Mouse (Mus musculus): ENCODE results near the gene Ptprq. TPM values are rescaled to one million over a fixed set of nuclear protein-coding genes. Genes with fewer than 3 reads are reported as not detected.

Gene Ptprq
- polyA plus RNA-seq, 1 experiment, result 0.06 TPM

DNA sequence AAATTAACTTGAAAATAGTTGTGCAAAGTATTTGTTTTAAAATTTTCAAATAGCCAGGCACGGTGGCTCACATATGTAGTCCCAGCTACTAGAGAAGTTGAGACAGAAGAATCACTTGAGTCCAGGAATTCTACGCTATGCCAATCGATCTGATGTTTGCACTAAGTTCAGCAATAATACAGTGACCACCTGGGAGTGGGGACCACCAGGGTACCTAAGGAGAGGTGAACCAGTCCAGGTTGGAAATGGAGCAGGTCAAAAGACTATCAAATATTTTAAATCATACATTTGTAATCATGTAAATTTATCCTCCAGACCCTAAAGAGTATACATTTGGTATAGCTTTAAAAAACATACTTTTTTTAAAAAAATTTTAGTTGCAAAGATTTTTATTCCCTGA is 57.9 kb downstream of the Ptprq start:
- no peaks in the 10 kb centered on the region for H3K4me1 ChIP-seq (ENCODE audit: control insufficient read depth, insufficient read depth, low read length)
- H3K4me3 ChIP-seq (ENCODE audit: insufficient read depth, low read length), result no peak overlapping the region
- TF ChIP-seq CTCF (IDR thresholded peaks at IDR 0.05; ENCODE audit: extremely low read depth, insufficient read depth, low read length), result no peak
- no peak for TF ChIP-seq POLR2A (IDR thresholded peaks at IDR 0.05; ENCODE audit: extremely low read depth, insufficient read depth, low read length)
- no peak overlapping the region for H3K27ac ChIP-seq (ENCODE audit: insufficient read depth, low read length)

DNA sequence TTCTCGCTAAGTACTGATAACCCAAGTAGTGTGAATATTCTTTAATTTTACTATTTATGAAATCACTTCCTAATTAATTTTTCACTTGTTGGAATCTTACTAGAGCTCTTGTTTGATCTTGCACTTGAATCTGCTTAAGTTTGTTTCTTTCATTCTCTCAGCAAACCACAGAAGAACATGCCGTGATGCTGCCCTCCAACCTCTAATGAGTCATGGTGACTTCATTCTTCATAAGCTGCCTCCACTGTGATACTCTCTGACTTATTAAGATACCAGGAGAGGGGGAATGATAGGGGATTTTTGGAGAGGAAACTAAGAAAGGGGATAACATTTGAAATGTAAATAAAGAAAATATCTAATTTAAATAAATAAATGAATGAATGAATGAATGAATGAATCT is 60.7 kb downstream of the Ptprq start:
- H3K4me3 ChIP-seq (ENCODE audit: insufficient read depth, low read length), result no peak overlapping the region
- H3K4me1 ChIP-seq (ENCODE audit: control insufficient read depth, insufficient read depth, low read length), result no peaks in the 10 kb centered on the region
- TF ChIP-seq CTCF (IDR thresholded peaks at IDR 0.05; ENCODE audit: extremely low read depth, insufficient read depth, low read length) (no peak), POLR2A (IDR thresholded peaks at IDR 0.05; ENCODE audit: extremely low read depth, insufficient read depth, low read length) (no peak)
- no peak overlapping the region for H3K27ac ChIP-seq (ENCODE audit: insufficient read depth, low read length)

DNA sequence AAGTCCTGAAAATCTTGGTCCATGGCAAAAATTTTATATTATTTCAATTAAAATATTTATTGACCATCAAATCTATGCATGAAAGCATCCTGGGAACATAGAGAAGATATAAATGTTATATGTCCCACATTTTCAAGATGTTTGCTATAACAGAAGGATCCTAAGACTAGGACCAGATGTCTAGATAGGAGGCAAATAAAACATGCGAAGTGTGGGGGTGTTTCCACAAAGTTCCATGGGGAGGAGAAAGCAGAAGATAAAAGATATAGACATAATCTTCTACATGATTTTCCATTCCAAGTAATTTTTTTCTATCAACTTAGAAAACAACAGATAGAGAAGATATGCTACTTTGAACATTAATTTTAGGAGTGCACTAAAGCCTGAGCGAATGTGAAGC is 70.2 kb downstream of the Ptprq start:
- no peak overlapping the region for H3K4me3 ChIP-seq (ENCODE audit: insufficient read depth, low read length)
- no peaks in the 10 kb centered on the region for H3K4me1 ChIP-seq (ENCODE audit: control insufficient read depth, insufficient read depth, low read length)
- no peak overlapping the region for H3K27ac ChIP-seq (ENCODE audit: insufficient read depth, low read length)
- TF ChIP-seq POLR2A (IDR thresholded peaks at IDR 0.05; ENCODE audit: extremely low read depth, insufficient read depth, low read length) (no peak), CTCF (IDR thresholded peaks at IDR 0.05; ENCODE audit: extremely low read depth, insufficient read depth, low read length) (no peak)

- Histone ChIP-seq H3K4me1 (ENCODE audit: control insufficient read depth, insufficient read depth, low read length) (no peaks in the 10 kb centered on the region), H3K27ac (ENCODE audit: insufficient read depth, low read length) (no peak overlapping the region), H3K4me3 (ENCODE audit: insufficient read depth, low read length) (no peak overlapping the region)
- no peak for TF ChIP-seq POLR2A (IDR thresholded peaks at IDR 0.05; ENCODE audit: extremely low read depth, insufficient read depth, low read length)
- TF ChIP-seq CTCF (IDR thresholded peaks at IDR 0.05; ENCODE audit: extremely low read depth, insufficient read depth, low read length), result no peak
Measured at GRCm38 (mm10) chr10:107628104-107628503, 91.7 kb downstream of the Ptprq start.

GRCm38 (mm10) chr10:107626648-107627047 is 93.2 kb downstream of the Ptprq start:
- TF ChIP-seq CTCF (IDR thresholded peaks at IDR 0.05; ENCODE audit: extremely low read depth, insufficient read depth, low read length) (no peak), POLR2A (IDR thresholded peaks at IDR 0.05; ENCODE audit: extremely low read depth, insufficient read depth, low read length) (no peak)
- H3K4me1 ChIP-seq (ENCODE audit: control insufficient read depth, insufficient read depth, low read length), result no peaks in the 10 kb centered on the region
- no peak overlapping the region for H3K27ac ChIP-seq (ENCODE audit: insufficient read depth, low read length)
- no peak overlapping the region for H3K4me3 ChIP-seq (ENCODE audit: insufficient read depth, low read length)

GRCm38 (mm10) chr10:107624211-107624610 is 95.6 kb downstream of the Ptprq start:
- no peak overlapping the region for H3K4me3 ChIP-seq (ENCODE audit: insufficient read depth, low read length)
- H3K4me1 ChIP-seq (ENCODE audit: control insufficient read depth, insufficient read depth, low read length), result no peaks in the 10 kb centered on the region
- TF ChIP-seq POLR2A (IDR thresholded peaks at IDR 0.05; ENCODE audit: extremely low read depth, insufficient read depth, low read length), result no peak
- TF ChIP-seq CTCF (IDR thresholded peaks at IDR 0.05; ENCODE audit: extremely low read depth, insufficient read depth, low read length), result no peak
- no peak overlapping the region for H3K27ac ChIP-seq (ENCODE audit: insufficient read depth, low read length)

GRCm38 (mm10) chr10:107615460-107615859 is 104.4 kb downstream of the Ptprq start:
- Histone ChIP-seq H3K4me1 (ENCODE audit: control insufficient read depth, insufficient read depth, low read length) (no peaks in the 10 kb centered on the region), H3K4me3 (ENCODE audit: insufficient read depth, low read length) (no peak overlapping the region), H3K27ac (ENCODE audit: insufficient read depth, low read length) (no peak overlapping the region)
- TF ChIP-seq CTCF (IDR thresholded peaks at IDR 0.05; ENCODE audit: extremely low read depth, insufficient read depth, low read length) (no peak), POLR2A (IDR thresholded peaks at IDR 0.05; ENCODE audit: extremely low read depth, insufficient read depth, low read length) (no peak)

GRCm38 (mm10) chr10:107601371-107601770 is 118.5 kb downstream of the Ptprq start:
- no peak for TF ChIP-seq POLR2A (IDR thresholded peaks at IDR 0.05; ENCODE audit: extremely low read depth, insufficient read depth, low read length)
- no peak for TF ChIP-seq CTCF (IDR thresholded peaks at IDR 0.05; ENCODE audit: extremely low read depth, insufficient read depth, low read length)
- Histone ChIP-seq H3K4me3 (ENCODE audit: insufficient read depth, low read length) (no peak overlapping the region), H3K4me1 (ENCODE audit: control insufficient read depth, insufficient read depth, low read length) (no peaks in the 10 kb centered on the region), H3K27ac (ENCODE audit: insufficient read depth, low read length) (no peak overlapping the region)

- no peak for TF ChIP-seq POLR2A (IDR thresholded peaks at IDR 0.05; ENCODE audit: extremely low read depth, insufficient read depth, low read length)
- no peak for TF ChIP-seq CTCF (IDR thresholded peaks at IDR 0.05; ENCODE audit: extremely low read depth, insufficient read depth, low read length)
Measured at GRCm38 (mm10) chr10:107583360-107583759, 136.5 kb downstream of the Ptprq start.

GRCm38 (mm10) chr10:107569044-107569443 is 150.8 kb downstream of the Ptprq start:
- Histone ChIP-seq H3K4me3 (ENCODE audit: insufficient read depth, low read length) (no peak overlapping the region), H3K4me1 (ENCODE audit: control insufficient read depth, insufficient read depth, low read length) (no peaks in the 10 kb centered on the region), H3K27ac (ENCODE audit: insufficient read depth, low read length) (no peak overlapping the region)
- TF ChIP-seq CTCF (IDR thresholded peaks at IDR 0.05; ENCODE audit: extremely low read depth, insufficient read depth, low read length) (no peak), POLR2A (IDR thresholded peaks at IDR 0.05; ENCODE audit: extremely low read depth, insufficient read depth, low read length) (no peak)

More at GRCm38 (mm10) chr10:107583360-107583759, 136.5 kb downstream of the Ptprq start:
- Histone ChIP-seq H3K4me3 (ENCODE audit: insufficient read depth, low read length) (no peak overlapping the region), H3K4me1 (ENCODE audit: control insufficient read depth, insufficient read depth, low read length) (no peaks in the 10 kb centered on the region), H3K27ac (ENCODE audit: insufficient read depth, low read length) (no peak overlapping the region)
